In genomic region chr7:114007565-114007964, GRCm38 (mm10) we compare ENCODE assay signal across 10 mouse cellular contexts.
DNase-seq lines count a peak whose midpoint lies in the region; ATAC-seq and TF ChIP-seq lines count a peak whose summit lies in the region.
"Had no signal": no experiment of that assay in that cellular context is flagged by ENCODE, and none has a peak within 500 bp of the region (broad histone marks: within the 10 kb centered on the region; RNA-seq: fewer than 3 reads in every experiment).

No protein-coding gene starts in this region.

- no peaks in the 10 kb centered on the region for H3K36me3 ChIP-seq in limb, embryonic 10.5 days
- H3K36me3 ChIP-seq: liver, embryonic 15.5 days had no signal

- no peak overlapping the region for H3K27ac ChIP-seq in left cerebral cortex, adult 2 months
- H3K27ac ChIP-seq in bone marrow macrophage, adult 2 months (ENCODE audit: insufficient read depth, low read depth, low read length): no peak overlapping the region
- no peak overlapping the region for H3K27ac ChIP-seq in limb, embryonic 10.5 days
- H3K27ac ChIP-seq: liver, embryonic 15.5 days had no signal

- H3K4me1 ChIP-seq in bone marrow macrophage, adult 2 months (ENCODE audit: control insufficient read depth, insufficient read depth, low read length): no peaks in the 10 kb centered on the region
- H3K4me1 ChIP-seq in limb, embryonic 10.5 days: 0 out of 2 replicates have a peak, but pooled peaks cover 4% of the 10 kb centered on the region
- H3K4me1 ChIP-seq: liver, embryonic 15.5 days had no signal

- intact Hi-C loops in left cerebral cortex, adult 2 months (cut with DNase I): no loop called here
- intact Hi-C loops in left cerebral cortex, postnatal 10 days (cut with DNase I): no loop called here

- no peaks in the 10 kb centered on the region for H3K9me3 ChIP-seq in limb, embryonic 10.5 days (replicated peaks)
- H3K9me3 ChIP-seq: liver, embryonic 15.5 days had no signal

- H3K27me3 ChIP-seq in limb, embryonic 10.5 days (ENCODE audit: low read depth, poor library complexity, severe bottlenecking): no peaks in the 10 kb centered on the region
- H3K27me3 ChIP-seq: liver, embryonic 15.5 days had no signal

- ATAC-seq in CD4-positive, CD25-positive, alpha-beta regulatory T cell, adult 4 months: no peak

- H3K4me3 ChIP-seq in left cerebral cortex, adult 2 months: no peak overlapping the region
- no peak overlapping the region for H3K4me3 ChIP-seq in bone marrow macrophage, adult 2 months (ENCODE audit: insufficient read depth, low read length)
- H3K4me3 ChIP-seq in limb, embryonic 10.5 days: no peak overlapping the region
- H3K4me3 ChIP-seq: erythroblast, embryonic 14.5 days; liver, embryonic 15.5 days had no signal

- TF ChIP-seq CTCF in left cerebral cortex, adult 2 months (IDR thresholded peaks at IDR 0.05): peak; percentile 55
- TF ChIP-seq CTCF in bone marrow macrophage, adult 2 months (IDR thresholded peaks at IDR 0.05; ENCODE audit: low read depth, low read length): peak; percentile 30; the same call in 1 of the 2 replicates

- peak; percentile 34 for DNase-seq in CD4-positive, CD25-positive, alpha-beta regulatory T cell, adult 2 months (ENCODE audit: low read depth, low spot score)
- DNase-seq in left cerebral cortex, adult 2 months (ENCODE audit: extremely low spot score in 1 of 2, low spot score in 2 of 2): peak in 1 of 2 experiments; percentile 40
- DNase-seq in left cerebral cortex, postnatal 10 days (ENCODE audit: extremely low spot score in 1 of 2, low spot score in 2 of 2): no peak
- peak; percentile 40 for DNase-seq in limb, embryonic 10.5 days (ENCODE audit: low spot score)
- no peak for DNase-seq in layer of hippocampus, postnatal 14 days (ENCODE audit: low spot score in 2 of 2)
- no peak for DNase-seq in left cerebral cortex, adult 8-10 months (ENCODE audit: low spot score in 2 of 2)

- 73% methylated on average over 5 of the region's 5 CpGs for WGBS in limb, embryonic 10.5 days

- TF ChIP-seq POLR2A in bone marrow macrophage, adult 2 months (IDR thresholded peaks at IDR 0.05; ENCODE audit: borderline replicate concordance, low read depth, low read length): no peak

Comparison
In these comparisons a context has a peak if more than half of its experiments do, and no peak if none do; other contexts are left out.
1. DNase-seq: peak in CD4-positive, CD25-positive, alpha-beta regulatory T cell, adult 2 months (single experiment) and limb, embryonic 10.5 days (single experiment); none in left cerebral cortex, postnatal 10 days (0 of 2), layer of hippocampus, postnatal 14 days (0 of 2) and left cerebral cortex, adult 8-10 months (0 of 2).